Mouse (Mus musculus) hindbrain, embryonic 16.5 days (tissue): ENCODE measurements around the gene Kcna1. TPM values are rescaled to one million over a fixed set of nuclear protein-coding genes. Genes with fewer than 3 reads are reported as not detected.

ENCODE experiments used
- ATAC-seq: fragments of 200-750 bp; cut with Nextera tagmentation; 2 replicates; pipeline ENCODE4 v1.8.0; 2017; ENCODE audit warnings: moderate TSS enrichment, moderate library complexity
- H3K27ac ChIP-seq: fragments of 300-500 bp; sonication (generic); 2 replicates; pipeline ENCODE4 v1.5.1; 2014; ENCODE audit warnings: low read depth, mild to moderate bottlenecking, control low read depth, low read length, moderate library complexity
- H3K27me3 ChIP-seq: fragments of 300-500 bp; sonication (generic); replicated peaks from 2 replicates; pipeline ENCODE4 v1.6.1; 2014; ENCODE audit warnings: low read length; ENCODE audit not compliant: control insufficient read depth, insufficient read depth
- H3K36me3 ChIP-seq: fragments of 300-500 bp; sonication (generic); 2 replicates; pipeline ENCODE4 v1.6.1; 2014; ENCODE audit warnings: mild to moderate bottlenecking, low read length, moderate library complexity, mixed read lengths; ENCODE audit not compliant: control insufficient read depth, insufficient read depth
- H3K4me1 ChIP-seq: fragments of 300-500 bp; sonication (generic); 2 replicates; pipeline ENCODE4 v1.6.1; 2014; ENCODE audit warnings: low read depth, low read length; ENCODE audit not compliant: control insufficient read depth, insufficient read depth
- H3K4me2 ChIP-seq: fragments of 300-500 bp; sonication (generic); 2 replicates; pipeline ENCODE4 v1.6.1; 2014; ENCODE audit warnings: mild to moderate bottlenecking, low read length, control low read depth, moderate library complexity
- H3K4me3 ChIP-seq: fragments of 300-500 bp; sonication (generic); 2 replicates; pipeline ENCODE4 v1.5.1; 2014; ENCODE audit warnings: mild to moderate bottlenecking, low read length, control low read depth, moderate library complexity
- H3K9ac ChIP-seq: fragments of 300-500 bp; sonication (generic); 2 replicates; pipeline ENCODE4 v1.6.1; 2014; ENCODE audit warnings: low read depth, mild to moderate bottlenecking, control low read depth, low read length, moderate library complexity
- H3K9me3 ChIP-seq: fragments of 300-500 bp; sonication (generic); 2 replicates; pipeline ENCODE4 v1.6.1; 2014; ENCODE audit warnings: mild to moderate bottlenecking, low read length, moderate library complexity; ENCODE audit not compliant: control insufficient read depth
- WGBS: fragments of 180-500 bp; shearing (Covaris S2); extraction: QIAGEN DNeasy Blood & Tissue Kit; methylation state at CpG from one replicate; pipeline ENCODE4 v1.1.7; 2014; 5-methylcytosine and 5-hydroxymethylcytosine counted together
- polyA plus RNA-seq: library from polyadenylated mRNA; unstranded; fragments of >200 nt; fragmentation: Nextera tagmentation; extraction: Ambion mirVana; gene quantifications from 2 replicates; pipeline ENCODE4 v1.2.1, GENCODE M21; 2015

Kcna1 gene
- polyA plus RNA-seq, 1 experiment from 2014 or later: 5.5 TPM

DNA sequence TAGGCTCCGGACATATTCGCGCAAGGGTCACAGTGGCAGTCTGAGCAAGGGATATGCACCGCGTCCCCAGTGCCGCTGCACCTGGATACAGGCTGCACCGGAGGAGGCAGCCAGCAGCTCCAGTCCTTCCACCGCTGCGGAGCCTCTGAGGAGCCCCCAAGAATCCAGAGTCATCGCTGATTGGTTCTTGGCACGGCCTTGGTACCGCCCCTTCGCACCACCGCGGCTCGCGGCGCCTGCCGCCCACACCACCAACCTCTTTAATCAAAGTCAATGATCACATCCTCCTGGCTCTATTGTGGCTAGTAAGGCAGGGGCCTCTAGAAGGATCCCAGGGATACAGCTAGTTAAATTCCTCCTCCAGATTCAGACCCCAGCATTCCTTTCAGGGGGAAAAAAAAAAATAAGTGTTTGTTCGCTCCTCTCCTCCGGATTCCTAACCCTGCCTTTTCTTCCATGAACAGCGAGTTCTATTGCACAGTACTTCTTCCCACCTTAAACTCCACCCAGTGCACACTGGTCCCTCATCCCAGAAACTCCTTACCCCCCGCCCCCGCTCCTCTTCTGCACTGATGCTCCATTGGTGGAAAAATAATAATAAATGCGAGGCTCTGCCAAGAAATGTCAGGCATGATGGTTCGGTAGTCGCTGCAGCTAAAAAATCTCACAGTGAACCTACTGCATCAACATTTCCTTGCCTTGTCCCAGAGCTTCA is 383 bp downstream of the Kcna1 start:
- H3K4me1 ChIP-seq: peaks cover 21% of the 10 kb centered on the region
- peak overlapping the region; percentile 95 for H3K4me2 ChIP-seq
- peak overlapping the region; percentile 76 for H3K9ac ChIP-seq
- ATAC-seq: peak; percentile 93
- no peaks in the 10 kb centered on the region for H3K36me3 ChIP-seq
- peak overlapping the region; percentile 67 for H3K4me3 ChIP-seq
- peaks cover 22% of the 10 kb centered on the region for H3K27me3 ChIP-seq
- under 1% methylated on average over 27 of the region's 27 CpGs for WGBS
- peak overlapping the region; percentile 55; the same call in 1 of the 2 replicates for H3K27ac ChIP-seq
- no peaks in the 10 kb centered on the region for H3K9me3 ChIP-seq

DNA sequence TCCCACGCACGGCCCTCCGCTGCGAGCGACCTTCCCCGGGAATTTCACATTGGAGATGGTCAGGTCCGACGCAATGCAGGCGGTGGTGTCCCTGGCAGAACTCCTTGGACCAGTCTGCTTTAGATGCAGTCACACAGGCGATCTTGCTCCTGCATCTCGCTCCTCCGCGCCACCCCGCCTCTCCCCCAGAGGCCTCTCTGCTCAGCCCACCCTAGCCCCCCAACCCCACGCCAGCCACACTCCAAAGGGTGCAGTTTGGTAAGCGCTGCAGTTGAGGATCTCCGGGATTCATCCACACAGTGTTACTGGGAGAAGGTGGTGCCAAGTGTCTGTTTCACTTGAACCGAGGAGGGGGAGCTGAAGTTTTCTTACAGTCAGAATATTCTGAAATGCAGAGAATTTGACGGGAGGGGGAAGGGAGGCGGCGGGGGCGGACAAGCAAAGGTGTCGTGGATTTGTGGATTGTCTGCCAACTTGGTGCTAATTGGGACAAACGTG is 1.1 kb downstream of the Kcna1 start:
- WGBS: 0% methylated on average over 23 of the region's 24 CpGs
- no peaks in the 10 kb centered on the region for H3K36me3 ChIP-seq
- H3K4me1 ChIP-seq: peaks cover 21% of the 10 kb centered on the region
- peak overlapping the region; percentile 67 for H3K4me3 ChIP-seq
- peaks cover 22% of the 10 kb centered on the region for H3K27me3 ChIP-seq
- peak; percentile 55 for ATAC-seq
- peak overlapping the region; percentile 76 for H3K9ac ChIP-seq
- H3K27ac ChIP-seq: peak overlapping the region; percentile 55
- H3K4me2 ChIP-seq: peak overlapping the region; percentile 95
- H3K9me3 ChIP-seq: no peaks in the 10 kb centered on the region

DNA sequence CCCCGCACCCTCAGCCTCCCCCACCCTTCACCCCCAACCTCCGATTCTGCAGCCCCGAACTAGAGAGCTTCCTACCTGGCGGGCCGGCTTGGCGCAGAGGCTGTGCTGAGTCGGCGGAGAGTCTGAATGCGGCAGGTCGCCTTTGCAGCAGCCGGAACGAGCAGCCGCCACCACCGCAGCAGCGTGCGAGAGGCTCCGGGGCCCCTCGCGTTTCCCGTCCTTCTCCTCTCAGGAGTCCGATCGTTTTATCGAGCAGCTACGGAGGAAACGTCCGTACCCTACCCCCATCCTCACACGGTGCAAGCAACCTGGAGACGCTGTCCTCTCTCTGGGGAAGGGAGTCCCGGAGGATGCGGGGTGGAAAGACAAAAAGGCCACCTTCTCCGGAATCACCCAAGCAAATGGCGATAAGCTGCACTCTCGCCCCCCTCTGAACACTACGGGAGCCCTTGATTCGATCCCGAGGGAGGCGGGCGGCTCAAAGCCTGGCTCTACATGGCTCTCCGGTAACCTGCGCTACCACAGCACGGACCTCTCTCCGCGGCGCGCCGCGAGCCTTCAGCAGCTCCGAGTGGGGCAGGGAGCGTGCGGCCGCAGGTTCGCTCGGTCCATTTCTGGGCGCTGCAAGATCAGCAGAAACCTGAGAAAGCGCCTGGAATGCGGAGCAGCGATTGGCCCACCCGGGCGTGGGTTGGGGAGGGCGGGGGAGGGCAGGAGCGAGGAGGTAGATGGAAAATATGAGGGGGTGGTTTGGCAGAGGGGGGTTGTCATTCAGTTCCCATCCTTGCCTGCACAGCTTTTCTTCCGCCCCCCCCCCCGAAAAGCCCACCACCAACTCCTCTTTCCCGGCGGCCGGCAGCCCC is 1.8 kb downstream of the Kcna1 start:
- Histone ChIP-seq H3K4me1 (peaks cover 21% of the 10 kb centered on the region), H3K36me3 (no peaks in the 10 kb centered on the region), H3K9me3 (no peaks in the 10 kb centered on the region), H3K9ac (peak overlapping the region; percentile 76), H3K27ac (peak overlapping the region; percentile 66), H3K4me3 (peak overlapping the region; percentile 67), H3K4me2 (peak overlapping the region; percentile 95), H3K27me3 (peaks cover 22% of the 10 kb centered on the region)
- ATAC-seq: peak; percentile 53
- WGBS: under 1% methylated on average over 62 of the region's 66 CpGs

DNA sequence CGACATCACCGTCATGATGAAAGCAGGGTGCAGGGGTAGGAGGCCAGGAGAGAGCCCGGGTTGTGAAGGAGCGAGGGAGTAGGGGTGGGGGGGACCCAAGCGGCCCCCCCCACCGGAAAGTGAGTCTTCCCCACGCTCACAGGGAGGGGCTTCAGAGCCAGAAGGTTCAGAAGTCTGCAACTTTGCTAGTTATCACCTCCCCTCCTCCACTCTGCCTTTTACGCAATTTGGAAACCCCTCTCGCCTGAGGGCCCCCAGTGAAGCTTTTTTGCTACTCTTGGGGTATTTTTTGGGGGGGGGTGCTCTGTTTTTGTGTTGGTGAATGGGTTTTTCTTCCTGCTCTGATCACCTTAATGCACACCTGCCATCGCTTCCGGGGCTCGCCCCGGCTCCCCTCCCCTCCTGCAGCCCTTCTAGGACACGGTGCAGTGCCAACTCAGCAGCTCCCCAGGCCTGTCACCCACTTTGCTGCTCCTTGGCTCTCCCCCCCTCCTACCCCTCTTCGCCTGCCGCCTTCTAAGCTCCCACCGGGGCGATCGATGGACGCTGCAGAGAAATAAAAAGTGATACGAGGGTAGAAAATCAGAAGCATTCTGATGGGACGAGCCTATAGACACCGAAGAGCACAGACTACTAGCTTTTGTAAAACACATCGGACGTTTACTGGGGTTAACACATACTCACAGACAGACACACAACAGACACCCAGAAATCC is 2.7 kb downstream of the Kcna1 start:
- H3K27ac ChIP-seq: no peak overlapping the region
- H3K9me3 ChIP-seq: no peaks in the 10 kb centered on the region
- peaks cover 22% of the 10 kb centered on the region for H3K27me3 ChIP-seq
- no peaks in the 10 kb centered on the region for H3K36me3 ChIP-seq
- peak overlapping the region; percentile 76 for H3K9ac ChIP-seq
- no peak for ATAC-seq
- H3K4me1 ChIP-seq: peaks cover 21% of the 10 kb centered on the region
- WGBS: under 1% methylated on average over 25 of the region's 25 CpGs
- peak overlapping the region; percentile 67 for H3K4me3 ChIP-seq
- H3K4me2 ChIP-seq: peak overlapping the region; percentile 95

DNA sequence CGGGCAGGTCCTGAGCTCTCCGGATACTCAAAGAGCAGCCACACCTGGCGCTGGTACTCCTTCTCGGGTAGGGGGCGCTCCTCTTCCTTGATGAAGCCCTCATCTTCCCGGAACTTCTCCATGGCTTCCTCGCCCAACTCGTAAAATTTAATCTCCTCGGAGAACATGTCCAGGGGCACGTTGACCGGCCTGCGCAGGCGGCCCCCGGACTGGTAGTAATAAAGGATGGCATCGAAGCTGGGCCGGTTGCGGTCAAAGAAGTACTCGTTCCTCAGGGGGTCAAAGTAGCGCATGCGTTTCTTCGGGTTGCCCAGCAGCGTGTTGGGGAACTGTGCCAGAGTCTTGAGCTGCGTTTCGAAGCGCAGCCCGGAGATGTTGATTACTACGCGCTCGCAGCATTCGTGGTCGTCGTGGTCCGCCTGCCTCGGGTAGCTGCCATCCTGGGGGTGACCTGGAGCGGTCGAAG is 3.3 kb downstream of the Kcna1 start:
- H3K9ac ChIP-seq: peak overlapping the region; percentile 27; the same call in 1 of the 2 replicates

DNA sequence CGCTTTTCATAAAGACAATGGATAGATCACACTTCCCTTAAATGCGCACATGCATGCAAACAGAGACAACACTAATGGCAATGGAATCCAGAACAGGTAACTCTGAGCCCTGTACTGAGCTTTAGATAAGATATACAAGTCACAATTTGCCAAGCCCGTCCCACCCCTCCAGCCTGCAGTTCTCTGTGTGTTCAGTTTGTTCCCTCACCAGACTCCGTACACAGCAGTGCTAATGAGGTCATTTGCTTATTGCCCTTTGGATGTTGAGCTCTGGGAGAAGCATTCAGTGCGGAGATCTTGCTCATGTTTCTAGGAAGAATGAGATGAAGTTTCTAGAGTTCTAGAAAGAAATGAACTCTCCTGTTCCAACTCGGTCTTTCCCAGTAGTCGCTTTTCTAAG is 17.7 kb downstream of the Kcna1 start:
- H3K4me3 ChIP-seq: no peak overlapping the region
- 85% methylated on average over 7 of the region's 7 CpGs for WGBS
- no peak overlapping the region for H3K27ac ChIP-seq
- H3K9me3 ChIP-seq: no peaks in the 10 kb centered on the region
- H3K9ac ChIP-seq: no peak overlapping the region
- no peaks in the 10 kb centered on the region for H3K4me1 ChIP-seq
- H3K4me2 ChIP-seq: no peak overlapping the region
- no peak for ATAC-seq
- no peaks in the 10 kb centered on the region for H3K36me3 ChIP-seq
- no peaks in the 10 kb centered on the region for H3K27me3 ChIP-seq

More for the DNA sequence above, 3.3 kb downstream of the Kcna1 start:
- Histone ChIP-seq H3K4me3 (peak overlapping the region; percentile 67), H3K27me3 (peaks cover 22% of the 10 kb centered on the region), H3K36me3 (no peaks in the 10 kb centered on the region), H3K9me3 (no peaks in the 10 kb centered on the region), H3K27ac (no peak overlapping the region), H3K4me1 (peaks cover 21% of the 10 kb centered on the region), H3K4me2 (peak overlapping the region; percentile 95)
- under 1% methylated on average over 36 of the region's 36 CpGs for WGBS
- ATAC-seq: no peak

DNA sequence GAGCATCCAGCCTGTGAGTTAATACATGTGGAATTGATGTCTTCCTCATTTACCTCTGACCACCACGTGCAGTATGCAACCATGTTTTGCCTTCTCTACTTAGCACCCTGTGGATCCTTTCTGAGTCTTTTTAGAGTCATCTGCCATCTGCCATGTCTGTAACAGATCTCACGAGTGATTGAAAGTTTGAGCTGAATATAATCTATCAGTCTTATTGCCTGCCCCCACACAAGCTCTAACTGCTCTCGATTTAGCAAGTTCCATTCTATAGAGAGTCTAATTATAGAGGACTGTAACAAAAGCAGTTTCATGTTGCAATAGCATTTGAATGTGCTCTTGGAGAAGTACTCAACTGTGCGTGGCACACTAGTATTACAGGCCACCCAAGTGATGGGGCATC is 27.7 kb downstream of the Kcna1 start:
- H3K27me3 ChIP-seq: no peaks in the 10 kb centered on the region
- no peak overlapping the region for H3K4me2 ChIP-seq
- H3K9ac ChIP-seq: no peak overlapping the region
- 72% methylated on average over 4 of the region's 4 CpGs for WGBS
- no peak overlapping the region for H3K27ac ChIP-seq
- H3K4me3 ChIP-seq: no peak overlapping the region
- no peak for ATAC-seq
- no peaks in the 10 kb centered on the region for H3K9me3 ChIP-seq
- no peaks in the 10 kb centered on the region for H3K4me1 ChIP-seq
- H3K36me3 ChIP-seq: no peaks in the 10 kb centered on the region

DNA sequence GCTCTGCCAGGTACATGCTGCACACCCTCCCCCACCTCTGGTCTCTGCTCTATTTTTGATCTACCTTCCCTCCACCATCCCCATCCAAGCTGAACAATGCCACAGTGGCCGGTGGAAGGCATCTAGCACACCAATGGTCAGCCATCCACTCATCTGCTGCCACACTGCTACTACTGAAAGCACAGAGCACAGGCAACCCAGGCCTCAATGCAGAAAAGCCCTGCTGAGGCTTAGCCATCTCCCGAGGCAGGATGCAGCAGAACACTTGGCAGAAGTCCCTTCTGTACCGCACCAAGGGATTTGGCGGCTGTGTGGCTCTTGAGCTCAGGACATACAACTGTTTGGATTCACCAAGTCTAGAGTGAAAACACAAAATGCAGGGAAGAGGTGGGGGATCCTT is 35.4 kb downstream of the Kcna1 start:
- WGBS: 73% methylated on average over 4 of the region's 4 CpGs
- H3K36me3 ChIP-seq: no peaks in the 10 kb centered on the region
- H3K4me1 ChIP-seq: no peaks in the 10 kb centered on the region
- no peak overlapping the region for H3K4me3 ChIP-seq
- no peaks in the 10 kb centered on the region for H3K9me3 ChIP-seq
- ATAC-seq: no peak
- H3K4me2 ChIP-seq: no peak overlapping the region
- H3K27me3 ChIP-seq: no peaks in the 10 kb centered on the region
- no peak overlapping the region for H3K27ac ChIP-seq
- no peak overlapping the region; the same call in 1 of the 2 replicates for H3K9ac ChIP-seq
